Mouse (Mus musculus): ENCODE data around the gene Vps52.
"Not testable (repeated sequence)": the region's sequence is repeated elsewhere in the genome, so short reads cannot be mapped to it uniquely, and the experiment has no call there.

The Vps52 gene

DNA sequence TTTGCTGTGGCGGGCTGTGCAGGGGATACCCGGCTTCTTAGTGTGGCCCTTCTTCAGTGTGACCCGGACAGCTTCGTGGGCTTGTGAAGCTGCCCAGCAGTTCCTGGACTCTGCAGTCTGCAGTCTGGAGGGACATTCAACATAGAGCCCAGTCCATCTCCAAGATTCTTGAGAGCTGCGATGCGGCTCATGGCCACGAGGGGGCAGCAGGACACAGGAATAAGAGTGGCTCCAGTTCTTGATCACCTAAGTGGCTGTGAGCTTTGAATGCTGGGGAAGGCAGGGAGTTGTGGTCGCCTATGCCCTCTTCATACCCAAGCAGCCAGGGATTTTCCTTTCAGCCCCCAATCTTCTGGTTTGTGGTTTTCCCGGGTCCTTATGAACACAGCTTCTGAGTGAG is 12.9 kb downstream of the Vps52 start:
- peak; percentile 86 to 89 for DNase-seq

GRCm38 (mm10) chr17:33968927-33969326 is 13.3 kb downstream of the Vps52 start:
- DNase-seq: peak; percentile 55 to 70

GRCm38 (mm10) chr17:33969394-33969793 is 13.8 kb downstream of the Vps52 start:
- DNase-seq: no peak

- DNase-seq: peak in 1 of 2 experiments; percentile 56
Observed at GRCm38 (mm10) chr17:33972691-33973090, 17.1 kb downstream of the Vps52 start.

- no peak for DNase-seq
Observed at GRCm38 (mm10) chr17:33973572-33973971, 18.0 kb downstream of the Vps52 start.

DNA sequence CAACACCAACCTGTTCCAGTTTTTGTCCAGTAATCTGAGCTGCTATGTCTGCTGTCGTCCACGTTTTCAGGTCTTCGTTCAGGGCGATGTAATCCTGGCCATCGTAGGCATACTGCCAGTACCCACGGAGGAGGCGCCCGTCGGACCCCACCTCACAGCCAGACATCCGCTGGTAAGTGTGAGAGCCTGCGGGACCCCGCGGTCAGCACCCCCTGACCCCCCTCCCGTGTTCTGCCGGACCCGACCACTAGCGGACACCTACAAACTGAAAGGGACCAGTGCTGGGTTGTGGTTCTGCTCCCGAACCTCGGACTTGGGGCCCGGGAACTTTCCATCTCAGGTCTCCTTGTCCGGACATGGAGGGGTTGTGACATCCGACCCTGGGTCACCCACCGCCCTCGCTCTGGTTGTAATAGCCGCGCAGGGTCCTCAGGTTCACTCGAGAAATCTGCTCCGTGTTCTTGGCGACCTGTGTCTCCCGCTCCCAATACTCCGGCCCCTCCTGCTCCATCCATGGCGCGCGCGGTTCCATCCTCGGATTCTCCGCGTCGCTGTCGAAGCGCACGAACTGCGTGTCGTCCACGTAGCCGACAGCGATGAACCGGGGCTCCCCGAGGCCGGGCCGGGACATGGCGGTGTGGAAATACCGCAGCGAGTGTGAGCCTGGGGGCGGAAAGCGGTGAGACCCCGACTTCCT is 22.4 kb downstream of the Vps52 start:
- no peak for DNase-seq

- DNase-seq: peak; percentile 91 to 96
Observed at GRCm38 (mm10) chr17:33978631-33979031, 23.0 kb downstream of the Vps52 start.

DNA sequence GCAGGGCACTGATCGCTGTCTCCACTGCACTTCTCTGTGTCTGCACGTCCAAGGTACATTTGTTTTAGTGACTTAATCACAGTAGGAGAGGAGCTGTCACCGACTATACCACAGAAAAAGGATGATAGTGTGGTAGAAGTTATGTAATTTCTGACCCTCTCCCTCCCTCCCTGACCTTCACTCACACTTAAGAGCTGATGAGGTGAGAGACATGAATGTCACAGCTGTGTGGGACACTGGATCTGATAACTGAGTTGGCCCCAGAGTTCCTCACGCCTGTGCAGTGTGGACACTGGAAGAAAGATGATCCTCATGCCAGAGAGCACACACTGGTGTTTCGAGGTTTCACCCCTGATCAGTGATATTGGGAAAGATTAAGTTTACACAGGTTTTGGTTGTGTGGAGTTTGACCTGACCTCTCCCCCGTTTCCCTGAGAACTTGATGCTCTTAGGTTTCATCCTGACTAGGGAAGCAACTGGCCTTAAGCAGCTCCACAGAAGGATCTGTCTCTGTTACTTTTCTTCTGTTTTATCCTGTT is 24.0 kb downstream of the Vps52 start:
- DNase-seq: no peak

DNA sequence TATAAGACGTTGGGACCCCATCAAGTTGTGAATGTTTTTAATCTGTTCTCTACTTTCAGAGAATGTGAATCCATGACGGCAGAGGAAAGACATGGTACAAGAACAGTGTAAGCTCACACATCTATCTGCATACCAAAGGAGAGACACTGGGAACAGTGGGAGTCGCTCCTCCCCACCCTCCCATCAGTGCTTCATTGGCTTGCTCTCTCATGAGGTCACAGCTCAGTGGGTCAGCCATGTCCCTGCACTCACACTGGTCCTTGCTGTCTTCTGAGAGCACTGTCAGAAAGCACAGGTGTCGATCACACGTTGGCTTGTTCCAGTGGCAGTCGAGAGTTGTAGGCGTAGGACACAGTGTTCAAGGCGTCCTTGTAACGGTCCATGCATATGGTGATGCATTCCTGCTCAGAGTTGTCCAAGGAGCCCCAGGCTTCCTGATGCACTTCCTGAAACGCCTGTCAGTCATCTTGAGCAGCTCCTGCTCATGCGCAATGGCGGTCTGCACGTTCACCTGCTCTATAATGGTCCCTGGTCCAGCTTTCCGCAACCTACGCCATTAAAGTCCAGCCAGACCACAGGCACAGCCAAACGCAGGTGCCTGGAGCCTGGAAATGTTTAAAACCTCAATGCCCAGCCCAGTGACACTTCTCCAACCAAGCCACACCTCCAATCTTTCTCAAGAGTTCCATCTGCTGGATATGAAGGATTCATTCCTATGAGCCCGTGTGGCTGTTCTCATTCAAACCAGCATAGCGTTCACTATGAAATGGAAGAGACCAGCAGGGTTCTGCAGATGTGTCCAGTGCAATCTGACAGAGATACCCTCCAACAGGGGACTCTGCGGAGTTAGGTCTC is 24.8 kb downstream of the Vps52 start:
- DNase-seq: no peak

GRCm38 (mm10) chr17:33981192-33981909 is 25.7 kb downstream of the Vps52 start:
- peak; percentile 93 to 96 for DNase-seq

DNA sequence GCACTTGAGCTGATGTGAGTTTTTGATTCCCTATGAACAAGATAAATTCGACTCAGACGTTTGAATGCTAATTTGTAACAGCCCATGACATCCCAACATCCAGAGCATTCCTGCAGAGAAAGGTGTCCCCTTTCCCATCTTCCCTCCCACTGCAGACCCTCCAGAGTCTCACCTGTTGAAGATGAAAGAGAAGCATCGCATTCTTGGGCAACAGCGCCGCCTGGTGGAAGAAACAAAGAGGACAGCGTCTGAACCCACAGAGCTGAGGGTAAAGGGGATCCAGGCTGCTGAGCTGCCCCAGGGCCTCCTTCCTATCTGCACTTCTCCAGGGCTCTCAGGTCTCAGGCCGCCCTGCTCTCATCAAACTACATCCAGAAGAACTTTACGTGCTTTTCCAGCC is 26.5 kb downstream of the Vps52 start:
- DNase-seq: peak; percentile 57 to 85

- peak; percentile 69 to 82 for DNase-seq
Observed at GRCm38 (mm10) chr17:33991788-33992664, 36.4 kb downstream of the Vps52 start.

DNA sequence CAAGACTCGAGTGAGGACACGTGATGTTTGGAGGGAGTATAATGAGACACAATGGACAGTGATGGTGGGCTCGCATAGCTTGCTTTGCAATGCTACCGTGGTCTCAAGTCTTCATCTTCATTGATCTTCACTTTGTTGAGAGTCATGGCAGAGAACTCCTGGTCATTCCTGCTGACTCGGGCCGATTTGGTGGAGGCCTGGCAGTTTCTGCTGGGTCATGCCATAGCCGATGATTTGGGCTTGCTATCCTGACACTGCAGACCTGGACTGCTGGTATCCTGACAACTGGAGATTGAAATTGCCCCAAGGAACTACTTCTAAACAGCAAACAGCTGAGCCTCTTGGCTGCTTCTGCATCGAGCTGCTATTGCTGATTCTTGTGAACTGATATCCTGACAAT is 39.3 kb downstream of the Vps52 start:
- DNase-seq: no peak

DNA sequence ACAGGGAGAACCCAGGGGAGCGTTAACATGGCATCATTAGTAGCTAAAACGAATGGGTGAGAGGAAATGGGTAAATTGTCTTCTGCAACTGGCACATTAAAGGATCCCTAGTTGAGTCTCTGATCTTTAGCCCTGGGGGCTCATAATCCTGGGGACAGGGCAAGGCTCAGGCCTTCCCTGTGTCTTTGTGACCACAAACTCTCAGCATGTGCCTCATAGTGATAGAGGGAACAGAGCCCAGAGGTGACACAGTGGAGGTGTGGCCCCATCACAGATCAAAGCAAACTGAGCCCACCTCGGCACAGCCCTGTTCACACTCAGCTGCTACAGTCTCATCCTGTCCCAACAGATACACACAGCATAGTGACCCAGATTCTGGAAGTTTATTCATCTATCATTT is 40.0 kb downstream of the Vps52 start:
- DNase-seq: no peak

GRCm38 (mm10) chr17:33997025-33997424 is 41.4 kb downstream of the Vps52 start:
- not testable (repeated sequence) for DNase-seq

DNA sequence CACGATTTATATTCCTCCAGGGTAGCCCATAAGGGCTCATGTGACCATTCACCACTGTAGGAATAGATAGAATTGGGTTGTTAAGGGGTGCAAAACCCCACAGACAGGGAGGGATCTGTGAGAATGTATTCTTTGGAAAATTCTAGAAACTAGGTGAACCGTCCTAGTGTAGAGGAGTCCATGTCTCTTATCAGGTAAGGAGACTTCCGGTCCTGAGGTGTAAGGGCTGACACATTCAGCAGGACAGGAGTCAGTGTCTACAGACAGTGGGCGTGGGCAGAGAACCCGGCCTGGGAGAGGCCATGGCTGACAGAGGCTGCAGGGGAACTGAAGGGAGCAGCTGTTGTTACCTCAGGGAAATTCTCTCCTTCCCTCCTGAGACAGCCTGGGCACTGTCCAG is 43.1 kb downstream of the Vps52 start:
- not testable (repeated sequence) for DNase-seq

GRCm38 (mm10) chr17:33999341-34000149 is 43.9 kb downstream of the Vps52 start:
- DNase-seq: peak; percentile 51 to 75

GRCm38 (mm10) chr17:34000150-34000537 is 44.5 kb downstream of the Vps52 start, which contains the start of gene H2-K1:
Gene H2-K1, minus strand, starts transcription at chr17:34000347.
- DNase-seq: peak; percentile 95 to 96

DNA sequence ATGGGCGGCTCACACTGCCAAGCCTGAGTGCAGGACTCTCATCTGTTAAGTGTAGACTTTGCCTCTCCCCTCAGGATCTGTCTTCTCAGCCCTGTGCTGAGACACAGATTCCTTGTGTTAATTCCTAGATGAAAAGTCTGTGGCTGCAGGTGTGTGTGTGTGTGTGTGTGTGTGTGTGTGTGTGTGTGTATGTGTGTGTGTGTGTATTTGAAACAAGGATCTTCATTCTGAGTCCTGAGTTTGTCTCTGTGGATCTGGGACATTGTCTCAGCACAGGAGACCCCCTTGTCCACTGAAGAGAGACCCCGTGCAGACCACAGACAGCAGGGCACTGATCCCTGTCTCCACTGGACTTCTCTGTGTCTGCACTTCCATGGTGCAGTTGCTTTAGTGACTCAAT is 45.2 kb downstream of the Vps52 start:
- not testable (repeated sequence) for DNase-seq

DNA sequence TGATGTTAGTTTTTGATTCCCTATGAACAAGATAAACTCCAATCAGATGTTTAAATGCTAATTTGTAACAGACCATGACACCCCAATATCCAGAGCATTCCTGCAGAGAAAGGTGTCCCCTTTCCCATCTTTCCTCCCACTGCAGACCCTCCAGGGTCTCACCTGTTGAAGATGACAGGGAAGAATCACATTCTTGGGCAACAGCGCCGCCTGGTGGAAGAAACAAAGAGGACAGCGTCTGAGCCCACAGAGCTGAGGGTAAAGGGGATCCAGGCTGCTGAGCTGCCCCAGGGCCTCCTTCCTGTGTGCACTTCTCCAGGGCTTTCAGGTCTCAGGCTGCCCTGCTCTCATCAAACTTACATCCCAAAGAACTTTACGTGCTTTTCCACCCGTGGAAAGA is 47.8 kb downstream of the Vps52 start:
- DNase-seq: peak in 1 of 2 experiments; percentile 72

GRCm38 (mm10) chr17:34006570-34006969 is 51.0 kb downstream of the Vps52 start:
- no peak for DNase-seq
